Mouse (Mus musculus) megakaryocyte, embryonic 14.5 days (primary cell): ENCODE measurements around the gene Krtdap.
"Not testable (repeated sequence)": the region's sequence is repeated elsewhere in the genome, so short reads cannot be mapped to it uniquely, and the experiment has no call there.

Source experiments
- FLI1 ChIP-seq: IDR thresholded peaks from 2 replicates; pipeline ENCODE4 v1.6.1; 2012; ENCODE audit warnings: low read length, inconsistent platforms, mixed read lengths
- GATA1 ChIP-seq: IDR thresholded peaks from 3 replicates; pipeline ENCODE4 v1.6.1; 2012; ENCODE audit warnings: mixed read lengths, low read length, inconsistent platforms, borderline replicate concordance

GRCm38 (mm10) chr7:30832684-30833083 is 45.0 kb downstream of the Krtdap start:
- not testable (repeated sequence) for TF ChIP-seq FLI1, GATA1
